Mouse (Mus musculus) frontal cortex, postnatal 36 days (tissue): ENCODE data around the gene Celsr1.

Experiments used
- DNase-seq, 2 experiments: peaks; one replicate each; pipeline ENCODE4 v3.0.0; 2022; ENCODE audit warnings: low spot score in 2 of 2

Gene Celsr1

GRCm38 (mm10) chr15:85961131-85961530 lies 72.4 kb downstream of the Celsr1 start:
- no peak for DNase-seq

DNA sequence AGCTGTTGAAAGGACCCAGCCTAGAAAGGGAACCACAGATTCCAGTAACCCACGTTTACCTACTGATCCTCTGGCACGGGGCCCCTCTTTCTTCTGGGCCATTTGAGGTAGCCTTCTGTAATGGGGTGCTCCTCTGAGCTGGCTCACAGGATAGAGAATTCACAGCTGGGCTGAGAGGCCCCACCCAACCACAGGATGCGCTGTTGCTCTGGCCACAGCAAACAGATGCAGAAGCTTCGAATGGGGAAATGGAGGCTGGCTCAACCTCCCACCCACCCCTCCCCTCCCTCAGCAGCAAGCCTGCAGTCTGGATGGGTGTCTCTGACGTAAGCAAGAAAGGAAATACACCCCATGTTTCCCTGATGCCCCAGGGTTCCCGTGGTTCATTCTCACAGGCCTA lies 77.4 kb downstream of the Celsr1 start:
- no peak for DNase-seq

- no peak for DNase-seq
Observed at GRCm38 (mm10) chr15:85953458-85953857, 80.1 kb downstream of the Celsr1 start.

DNA sequence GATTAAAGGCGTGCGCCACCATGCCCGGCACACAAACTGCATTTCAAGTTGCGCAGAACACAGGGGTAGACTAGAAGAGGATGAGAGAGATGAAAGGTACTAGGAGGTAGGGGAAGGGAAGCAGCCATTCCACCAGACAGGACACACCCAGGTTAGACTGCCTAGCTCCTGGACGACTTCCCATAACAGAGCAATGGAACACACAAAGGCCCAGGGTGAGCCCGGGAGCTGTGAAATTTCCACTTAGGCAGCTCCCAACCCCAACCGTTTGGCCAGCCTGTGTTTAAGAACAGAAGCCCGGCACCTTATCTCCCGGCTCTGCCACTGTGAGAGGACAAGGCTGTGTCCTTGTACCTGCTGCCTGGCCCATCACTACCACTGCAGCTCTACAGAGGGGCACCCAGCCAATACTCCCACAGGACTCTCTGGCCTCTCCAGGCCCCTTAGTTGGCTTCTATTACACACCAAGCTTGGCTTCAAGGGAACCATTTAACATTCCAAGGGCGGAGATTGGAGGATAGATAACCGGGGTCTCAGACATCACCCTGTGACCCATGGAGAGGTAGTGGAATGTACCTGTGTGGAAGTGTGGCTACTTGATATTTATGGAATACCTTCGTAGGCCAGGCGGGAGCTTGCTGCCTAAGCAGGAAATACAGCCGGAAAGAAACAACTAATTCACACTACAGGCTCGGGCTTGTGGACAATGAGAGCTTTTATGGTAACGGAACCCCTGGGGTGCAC lies 84.0 kb downstream of the Celsr1 start:
- no peak for DNase-seq

DNA sequence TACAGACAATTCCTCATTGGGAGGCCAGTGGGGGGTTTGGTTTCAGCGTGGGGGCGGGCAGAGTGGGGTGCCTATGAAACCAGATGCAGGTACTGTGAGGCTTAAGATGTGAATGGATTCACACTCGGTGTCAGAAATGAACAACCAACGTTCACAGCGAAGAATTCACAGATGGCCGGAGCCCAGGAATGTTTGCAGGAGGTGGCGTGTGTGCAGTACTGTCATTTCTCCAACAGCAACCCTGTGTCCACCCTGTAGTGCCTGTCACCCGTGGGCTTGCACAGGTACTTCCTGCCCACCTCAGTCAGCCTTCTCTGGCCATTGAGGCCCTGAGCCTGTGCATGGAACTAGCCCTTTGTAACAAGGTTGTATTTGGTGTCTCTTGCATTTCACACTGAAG lies 85.6 kb downstream of the Celsr1 start:
- no peak for DNase-seq

DNA sequence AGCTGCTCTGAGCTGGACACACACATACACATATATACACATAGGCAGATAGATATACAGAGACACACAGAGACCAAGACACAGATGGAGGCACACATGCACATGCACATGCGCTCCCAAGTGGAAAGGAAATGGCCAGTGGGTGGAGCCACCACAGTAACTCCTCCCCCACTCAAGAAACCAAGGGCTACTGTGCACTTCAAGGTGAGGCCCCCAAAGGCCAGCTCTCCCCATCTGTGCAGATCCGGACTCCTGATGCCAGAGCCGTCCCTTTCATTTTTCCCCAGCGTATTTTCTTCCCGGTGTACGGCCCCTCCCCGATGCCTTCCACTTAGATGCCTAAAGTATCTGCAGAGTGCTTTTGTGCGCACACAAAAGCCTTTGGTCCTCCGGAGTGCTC lies 86.0 kb downstream of the Celsr1 start:
- no peak for DNase-seq

GRCm38 (mm10) chr15:85935627-85936049 lies 97.9 kb downstream of the Celsr1 start:
- no peak for DNase-seq

GRCm38 (mm10) chr15:85928161-85928560 lies 105.4 kb downstream of the Celsr1 start:
- no peak for DNase-seq

GRCm38 (mm10) chr15:85921855-85922254 lies 111.7 kb downstream of the Celsr1 start:
- DNase-seq: no peak

- no peak for DNase-seq
Observed at GRCm38 (mm10) chr15:85919892-85920248, 113.7 kb downstream of the Celsr1 start.

DNA sequence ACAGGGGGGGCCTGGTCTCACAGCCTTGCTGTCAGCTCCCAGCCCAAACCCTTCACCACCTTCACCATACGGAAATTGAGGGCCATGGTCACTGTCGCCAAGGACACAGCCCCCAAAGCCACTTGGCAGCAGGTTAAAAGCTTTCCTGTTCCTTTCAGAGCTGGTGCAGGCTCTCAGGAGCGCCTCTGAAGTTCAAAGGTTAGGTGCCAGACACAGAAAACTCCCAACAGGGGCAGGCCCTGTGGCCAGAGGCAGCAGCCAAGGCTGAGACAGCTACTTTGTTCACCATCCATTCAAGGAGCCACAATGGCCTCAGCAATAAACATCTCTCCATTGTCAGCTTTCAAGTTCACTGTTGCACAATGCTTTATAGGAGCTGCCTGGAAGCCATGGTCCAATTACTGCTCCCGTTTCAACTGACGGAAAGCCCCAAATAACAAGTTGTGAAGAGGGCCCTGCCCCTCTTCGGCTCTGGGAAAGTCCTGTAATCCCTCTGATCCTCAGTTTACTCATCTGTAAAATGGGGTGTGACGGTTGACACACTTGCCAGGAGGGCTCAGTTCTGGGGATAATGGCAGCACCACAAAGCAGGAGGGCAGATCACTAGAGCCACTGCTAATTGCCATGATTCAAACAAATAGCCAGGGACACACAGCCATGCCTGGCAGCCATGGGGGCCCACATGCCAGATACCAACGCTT lies 114.2 kb downstream of the Celsr1 start:
- no peak for DNase-seq

DNA sequence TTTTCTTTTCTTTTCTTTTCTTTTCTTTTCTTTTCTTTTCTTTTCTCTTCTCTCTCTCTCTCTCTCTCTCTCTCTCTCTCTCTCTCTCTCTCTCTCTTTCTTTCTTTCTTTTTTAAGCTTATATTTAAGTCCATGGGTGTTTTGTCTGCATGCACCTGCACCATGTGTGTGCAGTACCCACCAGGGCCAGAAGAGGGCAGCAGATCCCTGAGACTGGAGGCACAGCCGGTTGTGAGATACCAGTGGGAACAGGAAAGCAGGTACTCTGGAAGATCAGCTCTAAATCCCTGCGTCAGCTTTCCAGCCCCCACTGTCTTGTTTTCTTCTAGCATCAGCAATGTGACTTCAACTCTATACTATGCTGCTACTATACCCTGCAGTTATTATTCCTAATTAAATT lies 120.0 kb downstream of the Celsr1 start:
- DNase-seq: no peak

GRCm38 (mm10) chr15:85909931-85910330 lies 123.6 kb downstream of the Celsr1 start:
- no peak for DNase-seq

DNA sequence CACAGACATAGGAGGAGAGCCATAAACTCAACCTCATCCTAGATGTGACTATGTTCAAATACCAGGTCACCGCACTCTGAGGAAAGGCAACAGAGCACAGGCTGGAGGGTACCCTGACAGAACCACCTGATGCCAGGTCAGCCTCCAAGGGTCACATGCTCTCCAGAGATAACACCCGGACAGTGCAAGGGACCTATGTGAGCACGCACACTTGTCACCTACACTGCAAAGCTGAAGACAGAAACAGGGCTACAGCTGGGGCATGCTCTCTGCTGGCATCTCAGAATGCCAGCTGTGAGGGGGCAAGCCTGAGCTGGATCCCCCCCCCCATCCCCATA lies 124.1 kb downstream of the Celsr1 start:
- DNase-seq: no peak

- DNase-seq: no peak
Observed at GRCm38 (mm10) chr15:85908660-85909491, 124.7 kb downstream of the Celsr1 start.

DNA sequence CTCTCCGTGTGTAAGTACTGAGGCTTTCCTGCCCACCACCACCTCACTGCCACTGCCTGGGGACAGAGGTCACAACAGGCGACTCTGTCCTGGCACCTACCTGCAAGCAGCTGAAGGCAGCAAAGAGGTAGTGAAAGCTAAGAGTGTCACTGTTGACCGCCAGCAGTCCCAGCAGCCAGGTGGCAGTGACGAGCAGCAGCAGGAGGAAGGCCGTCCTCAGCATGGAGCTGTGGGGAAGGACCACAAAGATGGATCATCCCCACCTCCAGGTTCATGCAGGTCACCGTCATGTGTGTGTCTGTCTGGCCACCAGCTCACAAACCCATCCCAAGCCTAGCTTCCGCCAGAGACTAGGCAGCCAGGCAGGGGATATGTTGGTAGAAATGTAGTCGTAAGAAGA lies 129.8 kb downstream of the Celsr1 start:
- DNase-seq: no peak

- DNase-seq: no peak
Observed at GRCm38 (mm10) chr15:85902505-85902904, 131.1 kb downstream of the Celsr1 start.

- DNase-seq: no peak
Observed at GRCm38 (mm10) chr15:85900801-85901200, 132.8 kb downstream of the Celsr1 start.

DNA sequence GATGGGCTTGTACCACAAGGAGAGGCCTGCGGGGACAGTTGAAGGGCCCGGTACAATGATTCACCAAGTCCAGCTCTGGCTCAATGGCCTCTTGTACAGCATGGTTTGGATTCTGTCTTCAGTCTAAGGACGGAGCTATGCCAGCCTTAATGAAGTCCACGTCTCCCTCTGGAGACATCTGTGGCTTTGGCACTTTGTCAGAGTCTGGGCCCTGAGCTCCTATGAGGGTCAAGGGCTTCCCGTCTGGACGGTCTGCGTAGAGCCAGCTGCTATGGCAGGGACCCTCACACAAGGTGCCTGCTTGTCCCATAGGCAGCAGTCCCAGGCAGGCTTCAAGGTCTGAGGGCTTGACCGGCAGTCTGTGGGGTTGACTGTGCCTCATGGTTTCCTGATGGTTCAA lies 133.3 kb downstream of the Celsr1 start:
- DNase-seq: no peak

DNA sequence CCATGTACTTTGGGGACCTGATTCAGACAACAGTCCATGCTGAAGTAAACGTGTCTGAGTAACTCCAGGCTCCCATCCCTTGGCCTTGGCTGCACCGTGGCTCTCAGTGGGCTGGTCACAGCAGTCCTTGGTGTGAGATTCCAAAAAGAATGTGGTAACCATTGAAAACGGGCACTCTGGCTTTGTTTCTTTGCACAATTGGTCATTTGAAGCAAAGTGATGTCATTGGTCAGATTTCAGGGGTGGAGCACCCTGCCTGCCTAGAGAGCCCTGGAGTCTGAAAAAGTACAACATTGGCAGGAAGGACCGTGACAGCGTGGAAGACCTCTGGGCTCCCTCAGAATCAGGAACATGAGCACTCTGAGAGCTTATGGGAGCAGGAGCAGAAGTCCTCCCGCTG lies 134.2 kb downstream of the Celsr1 start:
- DNase-seq: no peak

- no peak for DNase-seq
Observed at GRCm38 (mm10) chr15:85897113-85897512, 136.5 kb downstream of the Celsr1 start.

DNA sequence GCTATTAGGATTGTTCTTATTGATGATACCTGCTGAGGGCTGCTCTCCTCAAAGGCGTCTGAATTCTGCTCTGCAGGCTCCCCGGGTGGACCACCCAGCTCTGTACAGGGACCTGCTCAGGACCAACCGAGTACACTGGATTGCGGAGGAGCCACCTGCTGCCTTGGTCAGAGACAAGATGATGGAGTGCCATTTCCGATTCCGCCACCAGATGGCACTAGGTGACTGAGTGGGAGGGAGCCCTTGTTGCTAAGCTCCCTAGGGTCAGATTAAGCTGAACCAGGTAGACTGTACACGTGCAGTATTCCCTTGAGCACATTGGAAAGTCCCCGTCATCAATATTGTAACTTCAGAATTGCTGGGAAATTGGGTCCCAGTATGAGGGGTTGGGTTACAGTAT lies 137.3 kb downstream of the Celsr1 start:
- peak; percentile 83 to 86 for DNase-seq

GRCm38 (mm10) chr15:85893871-85894270 lies 139.7 kb downstream of the Celsr1 start:
- no peak for DNase-seq
